Mouse (Mus musculus): ENCODE results near the gene Zbtb48. TPM values are rescaled to one million over a fixed set of nuclear protein-coding genes. Genes with fewer than 3 reads are reported as not detected.
A peak's percentile ranks its signal among the peaks of the same experiment; 100 is the strongest.

Zbtb48 gene
- polyA plus RNA-seq, 1 experiment from 2014 or later: 21.4 TPM

- Histone ChIP-seq H3K36me3 (peaks cover 36% of the 10 kb centered on the region), H3K4me3 (peak overlapping the region; percentile 81), H3K9me3 (no peaks in the 10 kb centered on the region), H3K4me2 (replicated peaks) (peak overlapping the region; percentile 98), H3K4me1 (peaks cover 42% of the 10 kb centered on the region), H3K27me3 (peaks cover 3% of the 10 kb centered on the region; the same call in 1 of the 2 replicates), H3K27ac (peak overlapping the region; percentile 44; the same call in 1 of the 2 replicates), H3K9ac (peak overlapping the region; percentile 84)
- ATAC-seq (ENCODE audit: low FRiP score, low read depth): peak; percentile 29
- 3% methylated on average over 41 of the region's 41 CpGs for WGBS
Observed at GRCm38 (mm10) chr4:152026751-152027508, 541 bp downstream of the Zbtb48 start.

- Histone ChIP-seq H3K36me3 (peaks cover 60% of the 10 kb centered on the region), H3K4me2 (replicated peaks) (no peak overlapping the region; the same call in 1 of the 2 replicates), H3K27me3 (no peaks in the 10 kb centered on the region), H3K4me3 (no peak overlapping the region), H3K4me1 (peaks cover 36% of the 10 kb centered on the region), H3K27ac (no peak overlapping the region), H3K9me3 (no peaks in the 10 kb centered on the region), H3K9ac (peak overlapping the region; percentile 84)
- no peak for ATAC-seq (ENCODE audit: low FRiP score, low read depth)
- WGBS: 89% methylated on average over 11 of the region's 11 CpGs
Observed at GRCm38 (mm10) chr4:152024525-152024924, 2.9 kb downstream of the Zbtb48 start.

GRCm38 (mm10) chr4:152022506-152022905 lies 5.0 kb downstream of the Zbtb48 start:
- Histone ChIP-seq H3K36me3 (peaks cover 79% of the 10 kb centered on the region), H3K4me2 (replicated peaks) (no peak overlapping the region), H3K27ac (no peak overlapping the region), H3K4me1 (peaks cover 25% of the 10 kb centered on the region), H3K4me3 (no peak overlapping the region), H3K27me3 (no peaks in the 10 kb centered on the region), H3K9ac (0 out of 2 replicates have a peak overlapping the region, but pooled peaks have one; percentile 20), H3K9me3 (no peaks in the 10 kb centered on the region)
- no peak for ATAC-seq (ENCODE audit: low FRiP score, low read depth)
- 90% methylated on average over 8 of the region's 8 CpGs for WGBS

DNA sequence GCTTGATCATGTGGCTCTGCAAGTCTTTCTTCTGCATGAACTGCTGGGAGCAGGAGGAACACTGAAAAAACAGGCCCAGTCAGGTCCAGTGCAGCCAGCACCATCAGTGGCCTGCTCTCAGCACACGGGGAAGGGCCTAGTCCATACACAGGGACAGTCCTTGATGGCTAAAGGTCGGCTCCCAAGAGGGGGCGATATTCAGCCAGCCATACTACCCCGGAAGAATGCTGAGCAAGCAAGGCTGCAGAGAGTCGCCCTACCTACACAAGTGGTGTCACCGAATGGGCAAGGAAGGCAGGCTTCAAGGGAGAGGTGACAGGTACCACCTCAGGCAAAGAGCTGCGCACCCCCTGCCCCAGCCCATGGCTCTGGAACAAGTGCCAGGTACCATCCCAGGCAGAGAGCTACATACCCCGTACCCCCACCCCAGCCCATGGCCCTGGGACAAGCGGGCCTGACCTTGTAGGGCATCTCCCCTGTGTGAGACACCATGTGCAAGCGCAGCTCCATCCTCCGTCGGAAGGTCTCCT lies 5.8 kb downstream of the Zbtb48 start:
- H3K4me2 ChIP-seq (replicated peaks): no peak overlapping the region
- H3K9ac ChIP-seq: 0 out of 2 replicates have a peak overlapping the region, but pooled peaks have one; percentile 20
- peaks cover 22% of the 10 kb centered on the region for H3K4me1 ChIP-seq
- H3K9me3 ChIP-seq: no peaks in the 10 kb centered on the region
- no peak overlapping the region for H3K27ac ChIP-seq
- H3K27me3 ChIP-seq: no peaks in the 10 kb centered on the region
- no peak overlapping the region for H3K4me3 ChIP-seq
- no peak for ATAC-seq (ENCODE audit: low FRiP score, low read depth)
- H3K36me3 ChIP-seq: peaks cover 84% of the 10 kb centered on the region
- 80% methylated on average over 12 of the region's 12 CpGs for WGBS

DNA sequence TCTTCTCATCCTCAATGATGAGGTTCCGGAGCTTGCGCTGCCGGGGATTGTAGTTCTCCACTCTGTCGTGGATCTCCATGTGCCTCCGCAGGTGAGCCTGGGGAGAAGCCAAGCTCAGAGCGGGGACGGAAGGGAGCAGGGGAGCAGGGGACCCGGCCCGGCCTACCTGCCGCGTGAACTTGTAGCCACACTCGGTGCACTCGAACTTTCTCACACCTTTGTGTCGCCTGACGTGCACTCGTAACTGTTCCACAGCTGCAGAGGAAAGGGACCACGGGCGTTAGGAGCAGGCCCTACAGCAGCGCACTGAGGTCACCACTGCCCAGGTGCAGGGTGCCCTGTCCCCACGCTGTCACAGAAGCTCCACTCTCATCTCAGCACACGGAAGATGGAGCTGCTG lies 7.4 kb downstream of the Zbtb48 start:
- no peaks in the 10 kb centered on the region for H3K9me3 ChIP-seq
- WGBS: 93% methylated on average over 21 of the region's 21 CpGs
- H3K9ac ChIP-seq: no peak overlapping the region
- no peak overlapping the region for H3K4me3 ChIP-seq
- no peaks in the 10 kb centered on the region for H3K27me3 ChIP-seq
- no peak overlapping the region for H3K4me2 ChIP-seq (replicated peaks)
- H3K36me3 ChIP-seq: peaks cover 91% of the 10 kb centered on the region
- H3K27ac ChIP-seq: no peak overlapping the region
- no peak for ATAC-seq (ENCODE audit: low FRiP score, low read depth)
- H3K4me1 ChIP-seq: peaks cover 5% of the 10 kb centered on the region

GRCm38 (mm10) chr4:152019073-152019472 lies 8.4 kb downstream of the Zbtb48 start:
- H3K9ac ChIP-seq: no peak overlapping the region
- H3K4me1 ChIP-seq: no peaks in the 10 kb centered on the region
- H3K4me2 ChIP-seq (replicated peaks): no peak overlapping the region
- no peak for ATAC-seq (ENCODE audit: low FRiP score, low read depth)
- H3K4me3 ChIP-seq: no peak overlapping the region
- no peaks in the 10 kb centered on the region for H3K27me3 ChIP-seq
- H3K27ac ChIP-seq: no peak overlapping the region
- H3K36me3 ChIP-seq: peaks cover 91% of the 10 kb centered on the region
- WGBS: 82% methylated on average over 6 of the region's 6 CpGs
- H3K9me3 ChIP-seq: no peaks in the 10 kb centered on the region

DNA sequence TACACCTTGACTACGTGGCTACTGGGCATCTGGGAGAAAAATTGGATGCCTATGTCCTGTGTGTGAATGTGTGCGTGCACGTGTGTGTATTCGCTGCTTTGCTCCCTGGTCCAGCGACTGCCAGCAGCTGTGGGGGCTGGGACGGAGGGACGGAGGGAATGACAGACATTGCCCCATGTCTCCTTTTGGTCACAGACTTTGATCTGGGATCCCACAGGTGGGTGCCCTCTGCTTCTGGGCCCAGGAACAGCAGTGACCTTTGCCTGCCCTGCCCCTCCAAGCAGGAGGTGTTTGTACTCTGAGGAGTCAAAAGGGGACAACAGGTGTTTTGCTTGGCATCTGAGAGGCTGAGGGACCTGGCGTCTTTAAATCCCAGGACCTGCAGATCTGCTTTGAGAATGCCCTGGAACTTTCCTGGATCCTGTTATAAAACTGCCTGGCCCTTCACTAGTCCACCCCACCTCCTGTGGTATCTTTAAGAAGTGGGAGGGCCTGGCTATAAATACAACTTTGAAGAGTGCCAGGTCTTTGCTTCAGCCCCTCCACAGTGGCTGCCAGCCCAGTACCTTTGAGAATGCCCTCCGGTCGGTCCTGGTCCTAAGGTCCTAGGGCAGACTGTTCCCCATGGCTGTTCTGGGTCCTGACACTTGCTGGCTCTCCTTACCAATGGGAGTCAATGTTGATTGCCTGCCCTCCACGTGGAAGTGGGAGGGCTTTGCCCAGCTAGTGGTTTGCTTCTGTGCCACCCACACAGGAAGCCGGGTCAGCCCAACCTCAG lies 14.2 kb downstream of the Zbtb48 start:
- Histone ChIP-seq H3K9me3 (no peaks in the 10 kb centered on the region), H3K4me2 (replicated peaks) (no peak overlapping the region), H3K36me3 (peaks cover 54% of the 10 kb centered on the region), H3K4me3 (no peak overlapping the region; the same call in 1 of the 2 replicates), H3K4me1 (peaks cover 26% of the 10 kb centered on the region), H3K9ac (peak overlapping the region; percentile 1; the same call in 1 of the 2 replicates), H3K27ac (no peak overlapping the region), H3K27me3 (no peaks in the 10 kb centered on the region)
- no peak for ATAC-seq (ENCODE audit: low FRiP score, low read depth)
- 83% methylated on average over 12 of the region's 12 CpGs for WGBS

DNA sequence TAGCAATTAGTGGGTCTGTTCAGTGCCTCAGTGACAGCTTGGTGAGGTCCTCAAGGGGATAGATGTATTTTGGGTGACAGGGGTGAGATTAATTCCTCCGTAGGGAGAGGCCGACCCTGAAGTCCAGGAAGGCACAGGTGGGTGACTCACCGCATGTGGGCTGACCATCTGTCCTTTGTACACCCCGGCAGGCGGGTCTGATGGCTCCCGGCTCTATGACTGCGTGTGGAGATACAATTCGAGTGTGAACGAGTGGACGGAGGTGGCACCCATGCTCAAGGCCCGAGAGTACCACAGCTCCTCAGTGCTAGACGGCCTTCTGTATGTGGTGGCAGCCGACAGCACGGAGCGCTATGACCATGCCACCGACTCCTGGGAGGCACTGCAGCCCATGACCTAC lies 15.4 kb downstream of the Zbtb48 start:
- H3K4me3 ChIP-seq: 0 out of 2 replicates have a peak overlapping the region, but pooled peaks have one; percentile 84
- H3K9me3 ChIP-seq: no peaks in the 10 kb centered on the region
- H3K4me1 ChIP-seq: peaks cover 37% of the 10 kb centered on the region
- H3K36me3 ChIP-seq: peaks cover 44% of the 10 kb centered on the region
- no peak overlapping the region for H3K9ac ChIP-seq
- H3K4me2 ChIP-seq (replicated peaks): peak overlapping the region; percentile 99; the same call in 1 of the 2 replicates
- no peak overlapping the region for H3K27ac ChIP-seq
- WGBS: 90% methylated on average over 16 of the region's 16 CpGs
- peaks cover 4% of the 10 kb centered on the region for H3K27me3 ChIP-seq
- no peak for ATAC-seq (ENCODE audit: low FRiP score, low read depth)

GRCm38 (mm10) chr4:152011171-152011760 lies 16.2 kb downstream of the Zbtb48 start:
- Histone ChIP-seq H3K4me3 (peak overlapping the region; percentile 84), H3K4me2 (replicated peaks) (peak overlapping the region; percentile 99), H3K9me3 (no peaks in the 10 kb centered on the region), H3K27ac (no peak overlapping the region), H3K27me3 (peaks cover 4% of the 10 kb centered on the region), H3K9ac (peak overlapping the region; percentile 83), H3K4me1 (peaks cover 39% of the 10 kb centered on the region), H3K36me3 (peaks cover 42% of the 10 kb centered on the region)
- WGBS: 74% methylated on average over 8 of the region's 8 CpGs
- ATAC-seq (ENCODE audit: low FRiP score, low read depth): no peak

- Histone ChIP-seq H3K27ac (no peak overlapping the region; the same call in 1 of the 2 replicates), H3K4me2 (replicated peaks) (peak overlapping the region; percentile 99), H3K4me3 (peak overlapping the region; percentile 84), H3K9ac (peak overlapping the region; percentile 83), H3K9me3 (no peaks in the 10 kb centered on the region), H3K27me3 (peaks cover 4% of the 10 kb centered on the region), H3K36me3 (peaks cover 36% of the 10 kb centered on the region), H3K4me1 (peaks cover 39% of the 10 kb centered on the region)
- WGBS: 12% methylated on average over 13 of the region's 13 CpGs
- ATAC-seq (ENCODE audit: low FRiP score, low read depth): no peak
Observed at GRCm38 (mm10) chr4:152010707-152011134, 16.8 kb downstream of the Zbtb48 start.

DNA sequence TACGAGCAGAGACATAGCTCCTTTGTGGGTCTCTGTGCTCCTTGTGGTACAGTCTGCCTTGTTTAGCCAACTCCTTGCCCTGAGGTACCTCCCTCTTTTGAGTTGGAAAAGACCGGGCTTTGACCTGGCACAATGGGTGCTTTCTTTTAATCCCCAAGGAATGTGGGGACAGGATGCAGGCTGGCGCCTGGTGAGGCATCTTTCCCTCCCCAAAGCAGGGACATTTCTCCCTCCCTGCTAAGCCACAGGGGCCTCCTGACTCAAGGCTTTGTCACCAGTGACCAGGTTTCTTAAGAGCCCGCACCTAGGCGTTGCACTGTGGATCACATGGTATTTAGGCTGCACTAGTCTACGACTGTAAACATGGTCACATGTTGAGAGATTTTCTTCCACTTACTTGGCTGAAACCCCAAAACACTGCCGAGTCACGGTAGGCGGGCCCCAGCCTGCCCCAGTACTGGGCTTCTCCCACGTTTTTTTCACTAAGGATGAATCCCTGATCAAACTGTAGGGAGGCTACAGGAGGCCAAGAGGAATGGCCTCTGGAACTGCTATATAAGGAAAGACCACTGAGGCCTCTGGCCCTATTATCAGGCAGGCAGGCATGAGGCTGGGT lies 17.3 kb downstream of the Zbtb48 start:
- Histone ChIP-seq H3K36me3 (peaks cover 31% of the 10 kb centered on the region), H3K27me3 (peaks cover 4% of the 10 kb centered on the region), H3K4me1 (peaks cover 39% of the 10 kb centered on the region), H3K9ac (peak overlapping the region; percentile 83), H3K4me3 (peak overlapping the region; percentile 84), H3K27ac (peak overlapping the region; percentile 89; the same call in 1 of the 2 replicates), H3K4me2 (replicated peaks) (peak overlapping the region; percentile 99), H3K9me3 (no peaks in the 10 kb centered on the region)
- WGBS: 3% methylated on average over 10 of the region's 10 CpGs
- ATAC-seq (ENCODE audit: low FRiP score, low read depth): peak; percentile 38; the same call in 1 of the 2 replicates

Data from limb, embryonic 13.5 days (tissue).